Mouse (Mus musculus): Measurements from ENCODE around the gene Uaca. TPM values are rescaled to one million over a fixed set of nuclear protein-coding genes. Genes with fewer than 3 reads are reported as not detected.

Gene Uaca
- total and polyA plus RNA-seq, 3 experiments: 10.6 to 53.5 (median 42.7) TPM

- WGBS: 70% methylated on average over 6 of the region's 6 CpGs
- Histone ChIP-seq H3K36me3 (ENCODE audit: control insufficient read depth, insufficient read depth, low read length) (no peaks in the 10 kb centered on the region), H3K4me3 (no peak overlapping the region), H3K79me2 (replicated peaks; ENCODE audit: control insufficient read depth, insufficient read depth, low read length) (0 out of 2 replicates have a peak, but pooled peaks cover 2% of the 10 kb centered on the region), H3K4me1 (ENCODE audit: control insufficient read depth, insufficient read depth, low read length) (peaks cover 3% of the 10 kb centered on the region), H3K27ac (no peak overlapping the region), H3K27me3 (ENCODE audit: control insufficient read depth, insufficient read depth, low read length) (no peaks in the 10 kb centered on the region), H3K9ac (ENCODE audit: low read depth, low read length) (no peak overlapping the region)
- intact Hi-C loops (cut with DNase I): loop anchor here (2.0 kb wide), 1 partner anchor 16 kb away; no protein-coding TSS in a partner anchor
- no peak for DNase-seq
- no peak for TF ChIP-seq EP300 (IDR thresholded peaks at IDR 0.05; ENCODE audit: insufficient read depth, low read depth, low read length)
- TF ChIP-seq CTCF (IDR thresholded peaks at IDR 0.05): no peak
- no peak for TF ChIP-seq POLR2A (IDR thresholded peaks at IDR 0.05; ENCODE audit: insufficient read depth, low read depth, low read length)
These were observed 2.8 kb downstream of the Uaca start for GRCm38 (mm10) chr9:60797126-60797525.

DNA sequence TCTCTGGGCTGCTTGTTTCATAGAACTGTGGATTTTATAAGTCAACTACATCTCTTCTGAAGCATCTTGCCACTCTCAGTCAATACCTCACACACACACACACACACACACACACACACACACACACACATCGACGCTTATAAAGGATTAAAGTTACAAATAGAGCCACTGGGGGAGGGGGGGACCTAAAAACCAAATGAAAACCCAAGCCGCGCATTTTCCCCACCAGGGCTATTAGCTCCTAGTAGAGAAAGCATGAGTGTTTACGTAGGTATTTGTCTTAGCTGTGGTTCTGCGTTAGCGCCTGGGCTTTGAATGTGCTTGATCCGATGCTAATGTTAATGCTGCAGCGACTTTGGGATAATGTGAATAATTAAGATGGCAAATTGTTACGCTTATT is 4.7 kb downstream of the Uaca start:
- H3K4me1 ChIP-seq (ENCODE audit: control insufficient read depth, insufficient read depth, low read length): no peaks in the 10 kb centered on the region; the same call in 1 of the 2 replicates
- 0 out of 2 replicates have a peak, but pooled peaks cover 4% of the 10 kb centered on the region for H3K79me2 ChIP-seq (replicated peaks; ENCODE audit: control insufficient read depth, insufficient read depth, low read length)
- no peaks in the 10 kb centered on the region for H3K36me3 ChIP-seq (ENCODE audit: control insufficient read depth, insufficient read depth, low read length)
- intact Hi-C loops (cut with DNase I): no loop called here
- H3K4me3 ChIP-seq: no peak overlapping the region
- 77% methylated on average over 10 of the region's 10 CpGs for WGBS
- H3K9ac ChIP-seq (ENCODE audit: low read depth, low read length): no peak overlapping the region
- no peak overlapping the region for H3K27ac ChIP-seq
- DNase-seq: no peak
- no peaks in the 10 kb centered on the region for H3K27me3 ChIP-seq (ENCODE audit: control insufficient read depth, insufficient read depth, low read length)
- TF ChIP-seq POLR2A (IDR thresholded peaks at IDR 0.05; ENCODE audit: insufficient read depth, low read depth, low read length): no peak
- TF ChIP-seq CTCF (IDR thresholded peaks at IDR 0.05): no peak
- TF ChIP-seq EP300 (IDR thresholded peaks at IDR 0.05; ENCODE audit: insufficient read depth, low read depth, low read length): no peak

DNA sequence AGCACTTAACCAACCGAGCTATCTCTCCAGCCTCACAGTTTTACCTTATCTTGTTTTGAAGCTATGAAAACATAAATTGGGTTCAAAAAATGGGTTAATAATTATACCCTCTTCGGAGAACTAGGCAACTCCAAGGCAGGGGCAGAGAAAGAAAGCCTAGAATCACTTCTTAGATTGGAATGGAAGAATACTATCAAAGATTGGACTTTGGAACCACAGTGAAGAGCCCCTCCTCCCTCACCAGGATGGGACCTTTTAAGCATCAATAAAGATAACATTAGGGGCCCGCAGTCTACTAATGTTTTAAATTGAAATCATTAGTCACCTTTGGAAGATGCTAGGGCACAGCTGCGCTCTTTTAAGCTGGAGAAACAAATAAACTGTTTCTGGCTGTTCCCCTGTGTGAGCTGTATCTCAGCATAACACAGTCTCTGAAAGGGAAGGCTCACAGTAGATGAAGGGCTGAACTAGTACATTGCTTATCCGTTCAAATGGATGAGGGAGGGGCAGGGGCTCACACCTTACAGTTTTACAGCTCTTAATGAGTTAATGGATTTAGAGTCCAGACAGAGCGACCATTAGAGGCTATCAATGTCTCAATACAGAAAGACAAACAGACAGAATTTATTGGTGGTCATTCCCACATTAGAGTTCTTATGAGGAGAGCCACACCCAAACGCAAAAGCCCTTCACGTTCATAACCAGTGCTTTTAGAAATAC is 6.5 kb downstream of the Uaca start:
- WGBS: 74% methylated on average over 8 of the region's 8 CpGs
- H3K4me3 ChIP-seq: no peak overlapping the region
- no peak for DNase-seq
- intact Hi-C loops (cut with DNase I): no loop called here
- no peaks in the 10 kb centered on the region for H3K36me3 ChIP-seq (ENCODE audit: control insufficient read depth, insufficient read depth, low read length)
- H3K27ac ChIP-seq: no peak overlapping the region
- H3K4me1 ChIP-seq (ENCODE audit: control insufficient read depth, insufficient read depth, low read length): no peaks in the 10 kb centered on the region
- peaks cover 5% of the 10 kb centered on the region; the same call in 1 of the 2 replicates for H3K79me2 ChIP-seq (replicated peaks; ENCODE audit: control insufficient read depth, insufficient read depth, low read length)
- TF ChIP-seq CTCF (IDR thresholded peaks at IDR 0.05): no peak
- no peak for TF ChIP-seq EP300 (IDR thresholded peaks at IDR 0.05; ENCODE audit: insufficient read depth, low read depth, low read length)
- TF ChIP-seq POLR2A (IDR thresholded peaks at IDR 0.05; ENCODE audit: insufficient read depth, low read depth, low read length): no peak
- H3K27me3 ChIP-seq (ENCODE audit: control insufficient read depth, insufficient read depth, low read length): no peaks in the 10 kb centered on the region
- H3K9ac ChIP-seq (ENCODE audit: low read depth, low read length): no peak overlapping the region

GRCm38 (mm10) chr9:60801746-60802145 is 7.4 kb downstream of the Uaca start:
- no peaks in the 10 kb centered on the region for H3K27me3 ChIP-seq (ENCODE audit: control insufficient read depth, insufficient read depth, low read length)
- intact Hi-C loops (cut with DNase I): no loop called here
- 85% methylated on average over 1 of the region's 1 CpGs for WGBS
- no peak for TF ChIP-seq POLR2A (IDR thresholded peaks at IDR 0.05; ENCODE audit: insufficient read depth, low read depth, low read length)
- no peak for TF ChIP-seq EP300 (IDR thresholded peaks at IDR 0.05; ENCODE audit: insufficient read depth, low read depth, low read length)
- TF ChIP-seq CTCF (IDR thresholded peaks at IDR 0.05): no peak
- no peak overlapping the region for H3K27ac ChIP-seq
- no peak overlapping the region for H3K4me3 ChIP-seq
- H3K4me1 ChIP-seq (ENCODE audit: control insufficient read depth, insufficient read depth, low read length): no peaks in the 10 kb centered on the region
- no peak overlapping the region for H3K9ac ChIP-seq (ENCODE audit: low read depth, low read length)
- no peaks in the 10 kb centered on the region for H3K36me3 ChIP-seq (ENCODE audit: control insufficient read depth, insufficient read depth, low read length)
- DNase-seq: no peak
- H3K79me2 ChIP-seq (replicated peaks; ENCODE audit: control insufficient read depth, insufficient read depth, low read length): peaks cover 8% of the 10 kb centered on the region; the same call in 1 of the 2 replicates

GRCm38 (mm10) chr9:60802341-60802740 is 8.0 kb downstream of the Uaca start:
- Histone ChIP-seq H3K9ac (ENCODE audit: low read depth, low read length) (no peak overlapping the region), H3K4me3 (no peak overlapping the region), H3K4me1 (ENCODE audit: control insufficient read depth, insufficient read depth, low read length) (no peaks in the 10 kb centered on the region), H3K79me2 (replicated peaks; ENCODE audit: control insufficient read depth, insufficient read depth, low read length) (peaks cover 8% of the 10 kb centered on the region; the same call in 1 of the 2 replicates), H3K27ac (no peak overlapping the region), H3K27me3 (ENCODE audit: control insufficient read depth, insufficient read depth, low read length) (no peaks in the 10 kb centered on the region), H3K36me3 (ENCODE audit: control insufficient read depth, insufficient read depth, low read length) (no peaks in the 10 kb centered on the region)
- 87% methylated on average over 5 of the region's 5 CpGs for WGBS
- DNase-seq: no peak
- intact Hi-C loops (cut with DNase I): no loop called here
- TF ChIP-seq EP300 (IDR thresholded peaks at IDR 0.05; ENCODE audit: insufficient read depth, low read depth, low read length) (no peak), POLR2A (IDR thresholded peaks at IDR 0.05; ENCODE audit: insufficient read depth, low read depth, low read length) (no peak), CTCF (IDR thresholded peaks at IDR 0.05) (no peak)

GRCm38 (mm10) chr9:60806021-60806420 is 11.7 kb downstream of the Uaca start:
- Histone ChIP-seq H3K27me3 (ENCODE audit: control insufficient read depth, insufficient read depth, low read length) (no peaks in the 10 kb centered on the region), H3K27ac (no peak overlapping the region), H3K79me2 (replicated peaks; ENCODE audit: control insufficient read depth, insufficient read depth, low read length) (peaks cover 11% of the 10 kb centered on the region; the same call in 1 of the 2 replicates), H3K4me1 (ENCODE audit: control insufficient read depth, insufficient read depth, low read length) (no peaks in the 10 kb centered on the region), H3K4me3 (no peak overlapping the region), H3K9ac (ENCODE audit: low read depth, low read length) (no peak overlapping the region), H3K36me3 (ENCODE audit: control insufficient read depth, insufficient read depth, low read length) (no peaks in the 10 kb centered on the region)
- TF ChIP-seq POLR2A (IDR thresholded peaks at IDR 0.05; ENCODE audit: insufficient read depth, low read depth, low read length) (no peak), CTCF (IDR thresholded peaks at IDR 0.05) (no peak), EP300 (IDR thresholded peaks at IDR 0.05; ENCODE audit: insufficient read depth, low read depth, low read length) (no peak)
- no peak for DNase-seq
- intact Hi-C loops (cut with DNase I): no loop called here
- WGBS: 96% methylated on average over 2 of the region's 2 CpGs

Measured in heart, adult 2 months (tissue).